Mouse (Mus musculus): ENCODE data around the gene Gipc1.

Gene Gipc1

GRCm38 (mm10) chr8:83681099-83681498 lies 28.6 kb downstream of the Gipc1 start:
- DNase-seq (ENCODE audit: low spot score), result no peak

GRCm38 (mm10) chr8:83684517-83684916 lies 32.0 kb downstream of the Gipc1 start:
- no peak for DNase-seq (ENCODE audit: low spot score)

GRCm38 (mm10) chr8:83689264-83689663 lies 36.8 kb downstream of the Gipc1 start:
- DNase-seq (ENCODE audit: low spot score), result no peak

DNA sequence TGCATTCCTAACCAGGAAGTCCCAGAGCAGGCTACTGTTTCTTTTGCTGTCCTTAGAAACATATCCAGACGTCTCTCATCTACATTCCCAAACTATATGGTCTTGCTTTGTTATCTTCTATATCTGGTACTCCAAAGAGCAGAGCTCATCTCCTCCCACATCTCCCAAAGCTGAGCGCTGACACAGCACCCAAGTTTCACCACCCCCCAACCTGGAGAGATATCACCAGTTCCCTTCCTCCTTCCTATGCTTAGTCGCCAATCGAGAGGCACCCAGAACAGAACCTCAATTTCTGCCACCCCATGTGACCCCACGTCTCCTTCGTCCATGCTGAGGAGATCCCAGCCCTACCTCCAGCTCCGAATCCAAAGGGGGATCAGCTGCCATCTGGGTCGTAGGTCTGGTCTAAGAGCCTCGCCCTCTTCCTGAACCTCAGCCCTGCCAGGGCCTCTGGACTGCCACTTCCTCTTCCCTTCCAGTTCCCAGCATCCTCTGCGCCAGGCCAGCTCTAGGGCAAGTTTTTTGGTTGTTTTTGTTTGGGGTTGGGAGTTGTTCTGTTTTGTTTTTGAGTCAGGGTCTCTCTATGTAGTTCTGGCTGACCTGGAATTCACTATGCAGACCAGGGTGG lies 41.2 kb downstream of the Gipc1 start:
- DNase-seq (ENCODE audit: low spot score), result no peak

DNA sequence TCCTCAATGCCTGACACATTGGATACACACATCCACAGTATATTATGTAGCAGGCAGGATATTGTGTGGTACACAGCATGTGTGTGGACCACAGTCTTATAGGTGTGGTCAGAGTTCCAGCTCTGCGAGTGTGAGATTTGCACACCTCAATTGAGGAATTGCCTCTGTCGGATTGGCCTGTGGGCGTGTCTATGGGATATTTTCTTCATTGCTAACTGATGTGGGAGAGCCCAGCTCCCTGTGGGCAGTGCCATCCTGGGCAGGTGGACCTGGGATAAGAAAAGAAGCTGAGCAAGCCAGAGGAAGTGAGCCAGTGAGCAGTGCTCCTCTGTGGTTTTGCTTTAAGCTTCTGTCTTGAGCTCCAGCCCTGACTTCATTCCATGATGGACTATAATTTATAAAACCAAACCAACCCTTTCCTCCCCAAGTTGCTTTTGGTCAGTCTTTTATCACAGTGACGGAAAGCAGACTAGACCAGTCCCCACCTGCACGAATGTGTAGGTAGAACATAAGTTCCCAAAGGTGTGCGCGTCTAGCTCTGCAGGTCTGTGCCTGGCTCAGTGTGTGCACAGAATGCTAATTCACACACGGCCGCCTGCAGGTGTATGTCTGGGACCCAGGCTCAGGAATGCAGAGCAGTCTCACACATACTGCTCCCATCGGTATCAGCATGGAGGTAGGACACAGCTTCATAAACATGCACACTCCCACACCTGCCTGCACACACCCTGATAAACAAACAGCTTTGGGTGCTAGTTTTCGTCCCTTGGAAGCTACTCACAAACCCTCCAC lies 42.1 kb downstream of the Gipc1 start:
- no peak for DNase-seq (ENCODE audit: low spot score)

GRCm38 (mm10) chr8:83695351-83696106 lies 43.1 kb downstream of the Gipc1 start:
- no peak for DNase-seq (ENCODE audit: low spot score)

GRCm38 (mm10) chr8:83697374-83698220 lies 45.1 kb downstream of the Gipc1 start:
- no peak for DNase-seq (ENCODE audit: low spot score)

DNA sequence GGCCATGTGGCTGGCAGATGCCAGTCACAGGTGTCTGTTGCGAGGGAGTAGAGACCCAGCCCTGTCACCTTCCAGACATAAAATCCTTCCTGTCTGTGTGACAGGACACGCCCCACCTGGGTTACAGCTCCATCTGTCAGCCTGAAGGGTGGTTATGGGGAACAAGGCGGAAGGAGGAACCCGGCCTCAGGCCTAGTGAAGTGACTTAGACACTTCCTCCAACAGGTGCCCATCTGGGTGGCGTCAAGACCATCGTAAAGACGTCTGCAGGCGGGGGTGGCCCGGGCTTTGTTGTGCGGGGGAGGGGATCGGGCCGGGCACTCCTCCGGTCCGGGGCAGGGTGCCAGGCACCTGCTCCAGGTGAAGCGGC lies 45.8 kb downstream of the Gipc1 start:
- DNase-seq (ENCODE audit: low spot score), result no peak

DNA sequence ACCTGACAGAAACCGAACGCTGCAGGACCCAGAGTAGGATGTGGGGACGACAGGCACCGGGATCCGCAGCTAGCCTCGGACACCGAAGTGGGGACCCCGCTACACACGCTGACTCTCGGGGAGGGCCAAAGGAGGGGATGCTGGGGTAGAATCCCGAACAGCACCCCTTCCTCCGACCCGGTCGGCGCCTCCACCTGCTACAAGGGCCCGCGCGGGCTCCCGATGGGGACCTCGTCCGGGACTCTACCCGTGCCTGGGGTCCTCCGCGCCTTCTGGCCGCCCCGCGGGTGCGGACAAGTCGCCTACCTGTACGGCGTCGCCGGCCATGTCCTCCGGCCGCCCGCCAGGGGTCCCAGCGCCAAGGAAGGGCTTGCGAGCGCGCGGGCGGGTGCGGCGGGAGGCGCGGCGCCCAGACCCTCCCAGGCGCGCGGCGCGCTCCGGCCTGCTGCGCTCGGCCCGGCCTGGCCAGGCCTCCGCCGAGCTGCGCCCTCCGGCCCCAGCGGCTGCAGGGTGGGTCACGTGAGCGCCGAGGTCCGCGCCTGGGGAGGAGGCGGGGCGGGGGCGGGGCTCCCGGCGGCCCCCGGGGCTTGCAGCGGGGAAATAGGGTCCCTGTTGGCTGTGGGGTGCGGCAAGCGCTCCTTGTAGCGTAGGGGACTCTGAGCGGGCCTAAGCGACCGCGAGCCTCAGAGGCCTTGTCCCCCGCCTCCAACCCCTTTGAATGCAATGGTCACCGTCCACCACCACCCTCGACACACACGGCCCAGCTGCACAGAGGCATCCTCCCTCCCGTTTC lies 46.4 kb downstream of the Gipc1 start, which contains the start of gene Pkn1:
Gene Pkn1, minus strand, starts transcription at position 519 of the 793 bp plus-strand sequence.
- DNase-seq (ENCODE audit: low spot score), result no peak

- no peak for DNase-seq (ENCODE audit: low spot score)
Measured at GRCm38 (mm10) chr8:83699566-83699965, 47.1 kb downstream of the Gipc1 start.

- DNase-seq (ENCODE audit: low spot score), result no peak
Measured at GRCm38 (mm10) chr8:83700423-83701085, 48.1 kb downstream of the Gipc1 start.

GRCm38 (mm10) chr8:83703426-83703825 lies 50.9 kb downstream of the Gipc1 start:
- no peak for DNase-seq (ENCODE audit: low spot score)

- no peak for DNase-seq (ENCODE audit: low spot score)
Measured at GRCm38 (mm10) chr8:83706411-83706810, 53.9 kb downstream of the Gipc1 start.

DNA sequence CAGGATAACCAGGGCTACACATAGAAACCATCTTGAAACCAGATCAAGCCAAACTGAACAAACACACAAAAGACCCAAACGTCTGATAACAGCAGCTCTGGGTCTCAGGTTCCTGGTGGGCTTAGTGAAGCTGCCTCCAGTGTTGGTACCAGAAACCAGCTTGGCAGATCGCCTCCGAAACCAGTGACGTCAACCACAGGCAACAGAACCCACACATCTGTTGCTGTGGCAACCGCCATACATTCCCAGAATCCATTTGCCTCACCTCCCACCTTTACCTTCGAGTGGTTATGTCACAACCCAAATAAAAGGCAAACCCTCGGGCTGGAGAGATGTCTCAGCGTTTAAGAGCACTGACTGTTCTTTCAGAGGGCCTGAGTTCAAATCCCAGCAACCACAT lies 55.1 kb downstream of the Gipc1 start:
- no peak for DNase-seq (ENCODE audit: low spot score)

Measured in layer of hippocampus, adult 9-10 months (tissue).